Mouse (Mus musculus) CH12.LX (cell line): ENCODE measurements around the gene Midn. TPM values are rescaled to one million over a fixed set of nuclear protein-coding genes. Genes with fewer than 3 reads are reported as not detected.

Experiments used
- DNase-seq: peaks from one replicate; pipeline ENCODE4 v3.0.0-alpha.2; 2013; ENCODE audit errors: extremely low read depth
- H3K27ac ChIP-seq: 2 replicates; pipeline ENCODE4 v1.5.1; 2012; ENCODE audit warnings: low read depth, mild to moderate bottlenecking, control low read depth, moderate library complexity; ENCODE audit not compliant: insufficient read depth
- H3K27me3 ChIP-seq: replicated peaks from 2 replicates; pipeline ENCODE3; 2012; ENCODE audit warnings: inconsistent platforms
- H3K36me3 ChIP-seq, 2 experiments: replicated peaks in 1 of 2; 2 replicates each; pipeline versions ENCODE3 to v1.6.1; 2012; ENCODE audit warnings: inconsistent platforms in 1 of 2, low read length in 1 of 2, mild to moderate bottlenecking in 1 of 2, mixed read lengths in 1 of 2, moderate library complexity in 1 of 2; ENCODE audit not compliant: control insufficient read depth in 1 of 2, insufficient read depth in 1 of 2
- H3K4me1 ChIP-seq, 2 experiments: 2 replicates each; pipeline ENCODE4 v1.6.1; 2012; ENCODE audit warnings: inconsistent platforms in 1 of 2, moderate library complexity in 1 of 2; ENCODE audit not compliant: insufficient read depth in 2 of 2, control insufficient read depth in 1 of 2
- H3K4me2 ChIP-seq: 2 replicates; pipeline ENCODE4 v1.6.1; 2012; ENCODE audit warnings: low read depth, mild to moderate bottlenecking, control low read depth; ENCODE audit not compliant: poor library complexity, insufficient read depth, severe bottlenecking
- H3K4me3 ChIP-seq, 3 experiments: fragments of 150-350 bp in 1 of 3; sonication (generic) in 1 of 3; replicated peaks in 1 of 3; 2 replicates each; pipeline versions ENCODE3 to v1.5.1; 2011 to 2012; ENCODE audit warnings: low read depth in 2 of 3, low read length in 2 of 3, mild to moderate bottlenecking in 2 of 3, moderate library complexity in 2 of 3, control low read depth in 1 of 3, improper control_type of control experiment in 1 of 3, inconsistent platforms in 1 of 3, mixed read lengths in 1 of 3; ENCODE audit not compliant: poor library complexity in 1 of 3
- H3K79me2 ChIP-seq: replicated peaks from 2 replicates; pipeline ENCODE4 v1.6.1; 2012; ENCODE audit warnings: mild to moderate bottlenecking, moderate library complexity; ENCODE audit not compliant: control insufficient read depth, poor library complexity, insufficient read depth, severe bottlenecking; ENCODE audit errors: extremely low read depth
- H3K9ac ChIP-seq: 2 replicates; pipeline ENCODE4 v1.6.1; 2012; ENCODE audit warnings: low read depth, mild to moderate bottlenecking, control low read depth, moderate library complexity; ENCODE audit not compliant: insufficient read depth
- H3K9me3 ChIP-seq: replicated peaks from 2 replicates; pipeline ENCODE3; 2012; ENCODE audit warnings: low read length, inconsistent platforms, mixed read lengths
- CHD1 ChIP-seq: IDR thresholded peaks from 2 replicates; pipeline ENCODE4 v1.6.1; 2012; ENCODE audit warnings: low read depth, low read length, improper control_type of control experiment, inconsistent platforms
- CTCF ChIP-seq, 2 experiments: IDR thresholded peaks in 1 of 2; conservative IDR thresholded peaks in 1 of 2; 2 replicates each; pipeline ENCODE4 v1.5.1; 2011 to 2012; ENCODE audit warnings: low read depth in 2 of 2, low read length in 2 of 2, improper control_type of control experiment in 1 of 2, inconsistent platforms in 1 of 2, mild to moderate bottlenecking in 1 of 2, moderate library complexity in 1 of 2
- GABPA ChIP-seq: IDR thresholded peaks from 2 replicates; pipeline ENCODE4 v1.6.1; 2012; ENCODE audit warnings: low read depth, low read length, improper control_type of control experiment, inconsistent platforms; ENCODE audit not compliant: insufficient replicate concordance
- IRF4 ChIP-seq: IDR thresholded peaks from 2 replicates; pipeline ENCODE4 v1.6.1; 2014; ENCODE audit warnings: low read depth, mild to moderate bottlenecking, inconsistent platforms, low read length, improper control_type of control experiment
- MAX ChIP-seq: IDR thresholded peaks from 2 replicates; pipeline ENCODE4 v1.6.1; 2011; ENCODE audit warnings: low read length, improper control_type of control experiment
- MYC ChIP-seq: IDR thresholded peaks from 2 replicates; pipeline ENCODE4 v1.6.1; 2011; ENCODE audit warnings: low read depth, mild to moderate bottlenecking, improper control_type of control experiment, low read length
- NRF1 ChIP-seq: IDR thresholded peaks from 2 replicates; pipeline ENCODE4 v1.6.1; 2014; ENCODE audit warnings: low read depth, mild to moderate bottlenecking, inconsistent platforms, low read length, improper control_type of control experiment, moderate library complexity
- PAX5 ChIP-seq: IDR thresholded peaks from 2 replicates; pipeline ENCODE4 v1.6.1; 2012; ENCODE audit warnings: low read length, inconsistent platforms, mixed read lengths
- POLR2AphosphoS2 ChIP-seq: IDR thresholded peaks from 2 replicates; pipeline ENCODE4 v1.6.1; 2011; ENCODE audit warnings: low read depth, low read length, improper control_type of control experiment
- SMC3 ChIP-seq: IDR thresholded peaks from 2 replicates; pipeline ENCODE4 v1.6.1; 2011; ENCODE audit warnings: low read depth, low read length, improper control_type of control experiment
- TCF12 ChIP-seq: IDR thresholded peaks from 2 replicates; pipeline ENCODE4 v1.6.1; 2014; ENCODE audit warnings: low read depth, mild to moderate bottlenecking, inconsistent platforms, low read length, improper control_type of control experiment
- USF2 ChIP-seq: conservative IDR thresholded peaks from 2 replicates; pipeline ENCODE4 v1.6.1; 2011; ENCODE audit warnings: low read depth, low read length, improper control_type of control experiment
- ZC3H11A ChIP-seq: IDR thresholded peaks from 2 replicates; pipeline ENCODE4 v1.6.1; 2012; ENCODE audit warnings: low read depth, mild to moderate bottlenecking, inconsistent platforms, low read length, improper control_type of control experiment
- ZKSCAN1 ChIP-seq: IDR thresholded peaks from 2 replicates; pipeline ENCODE4 v1.6.1; 2012; ENCODE audit warnings: low read depth, inconsistent platforms, low read length, improper control_type of control experiment, borderline replicate concordance
- ZMIZ1 ChIP-seq: IDR thresholded peaks from 2 replicates; pipeline ENCODE4 v1.6.1; 2012; ENCODE audit warnings: low read depth, mild to moderate bottlenecking, inconsistent platforms, low read length, improper control_type of control experiment
- dilution Hi-C: fragments of 300-500 bp; cut with MboI; formaldehyde crosslinking; loops from 2 replicates; pipeline ENCODE4 v1.14.3; 2020; ENCODE audit warnings: low sequenced_read_pairs; ENCODE audit not compliant: extremely low pct_unique_long_range_greater_than_20kb, extremely low pct_ligation_motif_present
- in situ Hi-C: fragments of 300-500 bp; cut with MboI; formaldehyde crosslinking; loops from 3 replicates; pipeline ENCODE4 v1.14.3; 2019; ENCODE audit warnings: low sequenced_read_pairs, low pct_ligation_motif_present, low pct_unique_long_range_greater_than_20kb, mixed read lengths
- polyA plus RNA-seq: library from polyadenylated mRNA; unstranded; fragments of >175 nt; gene quantifications from 2 replicates; pipeline ENCODE4 v1.2.1, GENCODE M21; 2012; ENCODE audit warnings: low read depth; ENCODE audit not compliant: insufficient read length
- total RNA-seq, 2 experiments: library from RNA; depleted of rRNA; stranded (reverse); fragments of 300-350 nt in 1 of 2; fragments of >200 nt in 1 of 2; gene quantifications; 2 replicates each; pipeline ENCODE4 v1.2.3; 2012 to 2014

Midn gene
- total and polyA plus RNA-seq, 3 experiments, result 4.7 to 33.2 (median 16.2) TPM

DNA sequence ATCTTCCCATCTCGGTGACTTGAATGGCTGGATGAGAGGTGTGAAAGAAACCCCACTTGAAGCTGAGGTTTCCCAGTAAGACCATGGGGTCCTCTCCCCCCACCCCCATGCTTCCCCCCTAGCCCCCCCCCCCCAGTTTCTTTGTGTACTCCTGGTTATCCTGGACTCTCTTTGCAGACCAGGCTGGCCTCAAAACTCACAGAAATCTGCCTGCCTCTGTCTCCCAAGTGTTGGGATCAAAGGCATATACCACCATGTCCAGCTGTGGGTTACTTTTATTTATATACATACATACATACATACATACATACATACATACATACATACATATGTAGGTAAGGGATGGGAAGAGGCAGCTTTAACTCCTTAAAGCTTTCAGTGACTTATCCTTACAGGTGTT is 21.0 kb downstream of the Midn start:
- no peak for DNase-seq
- H3K27me3 ChIP-seq, result no peaks in the 10 kb centered on the region
- H3K9ac ChIP-seq, result peak overlapping the region; percentile 72
- dilution Hi-C loops (no loop called here), in situ Hi-C loops (no loop called here)
- H3K79me2 ChIP-seq, result peaks cover 16% of the 10 kb centered on the region
- no peak overlapping the region for H3K27ac ChIP-seq
- TF ChIP-seq POLR2AphosphoS2 (no peak), IRF4 (no peak), ZKSCAN1 (no peak), SMC3 (no peak), USF2 (no peak), MAX (no peak), NRF1 (no peak), CHD1 (no peak), ZC3H11A (no peak)
- H3K36me3 ChIP-seq, result peaks cover 25 to 32% of the 10 kb centered on the region in 2 experiments
- H3K9me3 ChIP-seq, result no peaks in the 10 kb centered on the region
- H3K4me2 ChIP-seq, result peak overlapping the region; percentile 80
- H3K4me3 ChIP-seq, result peak overlapping the region in 2 of 3 experiments; percentile 63 to 67
- peaks cover 11 to 55% of the 10 kb centered on the region in 2 experiments; a peak in 3 of 4 replicates for H3K4me1 ChIP-seq

DNA sequence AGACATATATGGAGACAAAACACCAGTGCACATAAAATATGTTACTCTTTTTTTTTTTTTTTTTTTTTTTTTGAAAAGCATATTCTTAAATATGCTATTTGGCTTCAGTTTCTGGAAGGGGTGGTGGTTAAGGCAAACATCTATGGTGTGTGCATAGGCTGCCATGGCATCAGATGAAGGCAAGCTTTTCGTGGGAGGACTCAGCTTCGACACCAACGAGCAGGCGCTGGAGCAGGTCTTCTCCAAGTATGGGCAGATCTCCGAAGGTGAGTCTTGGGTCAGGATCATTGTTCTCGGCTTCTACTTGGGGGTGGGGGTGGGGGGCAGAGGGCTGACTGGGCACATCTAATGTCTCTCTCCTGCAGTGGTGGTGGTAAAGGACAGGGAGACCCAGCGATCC is 21.6 kb downstream of the Midn start:
- no peak for DNase-seq
- peaks cover 10 to 55% of the 10 kb centered on the region in 2 experiments; a peak in 3 of 4 replicates for H3K4me1 ChIP-seq
- no peaks in the 10 kb centered on the region for H3K9me3 ChIP-seq
- in situ Hi-C loops, result no loop called here
- dilution Hi-C loops, result no loop called here
- H3K9ac ChIP-seq, result no peak overlapping the region
- H3K4me3 ChIP-seq, result no peak overlapping the region
- peaks cover 16% of the 10 kb centered on the region for H3K79me2 ChIP-seq
- no peak overlapping the region for H3K27ac ChIP-seq
- TF ChIP-seq TCF12, result no peak
- TF ChIP-seq CTCF (conservative IDR thresholded peaks at IDR 0.05 in 1 of 2, IDR thresholded peaks at IDR 0.05 in 1 of 2; ENCODE audit: low read depth in 2 of 2, low read length in 2 of 2), result no peak
- no peak for TF ChIP-seq SMC3
- TF ChIP-seq ZKSCAN1, result no peak
- no peak for TF ChIP-seq ZMIZ1
- no peak for TF ChIP-seq PAX5
- no peak for TF ChIP-seq MYC
- TF ChIP-seq GABPA, result no peak
- no peaks in the 10 kb centered on the region for H3K27me3 ChIP-seq
- no peak overlapping the region for H3K4me2 ChIP-seq
- H3K36me3 ChIP-seq, result peaks cover 25 to 36% of the 10 kb centered on the region in 2 experiments
